Mouse (Mus musculus): ENCODE measurements around the gene Slc35b1.

- TF ChIP-seq CTCF (IDR thresholded peaks at IDR 0.05; ENCODE audit: control insufficient read depth, insufficient read depth, insufficient replicate concordance, low read depth, low read length) (no peak), POLR2A (IDR thresholded peaks at IDR 0.05; ENCODE audit: control insufficient read depth, low read depth, low read length) (no peak)
Observed at GRCm38 (mm10) chr11:95350960-95351359, 33.5 kb upstream of the Slc35b1 start.
